Mouse (Mus musculus) hindbrain, embryonic 11.5 days (tissue): ENCODE results near the gene Olfr1255. TPM values are rescaled to one million over a fixed set of nuclear protein-coding genes. Genes with fewer than 3 reads are reported as not detected.
A peak's percentile ranks its signal among the peaks of the same experiment; 100 is the strongest.

ENCODE experiments used
- ATAC-seq: fragments of 200-750 bp; cut with Nextera tagmentation; 2 replicates; pipeline ENCODE4 v1.8.0; 2017; ENCODE audit warnings: mild to moderate bottlenecking, moderate TSS enrichment, moderate library complexity; ENCODE audit not compliant: low FRiP score
- DNase-seq: peaks from one replicate; pipeline ENCODE4 v3.0.0-alpha.2; 2015; ENCODE audit warnings: low spot score
- H3K27ac ChIP-seq: fragments of 300-500 bp; sonication (generic); 2 replicates; pipeline ENCODE4 v1.5.1; 2014; ENCODE audit warnings: mild to moderate bottlenecking, low read depth, low read length
- H3K27me3 ChIP-seq: fragments of 300-500 bp; sonication (generic); 2 replicates; pipeline ENCODE4 v1.6.1; 2014; ENCODE audit warnings: mild to moderate bottlenecking, low read length, moderate library complexity, mixed read lengths; ENCODE audit not compliant: control insufficient read depth, insufficient read depth
- H3K36me3 ChIP-seq: fragments of 300-500 bp; sonication (generic); 2 replicates; pipeline ENCODE4 v1.6.1; 2014; ENCODE audit warnings: mild to moderate bottlenecking, low read length, moderate library complexity, mixed read lengths; ENCODE audit not compliant: control insufficient read depth, insufficient read depth
- H3K4me1 ChIP-seq: fragments of 300-500 bp; sonication (generic); replicated peaks from 2 replicates; pipeline ENCODE4 v1.6.1; 2014; ENCODE audit warnings: low read length, mixed read lengths; ENCODE audit not compliant: control insufficient read depth, insufficient read depth
- H3K4me2 ChIP-seq: fragments of 300-500 bp; sonication (generic); replicated peaks from 2 replicates; pipeline ENCODE4 v1.6.1; 2014; ENCODE audit warnings: mild to moderate bottlenecking, low read depth, low read length
- H3K4me3 ChIP-seq: fragments of 300-500 bp; sonication (generic); 2 replicates; pipeline ENCODE4 v1.5.1; 2014; ENCODE audit warnings: low read depth, low read length
- H3K9ac ChIP-seq: fragments of 300-500 bp; sonication (generic); 2 replicates; pipeline ENCODE4 v1.6.1; 2014; ENCODE audit warnings: low read depth, low read length
- H3K9me3 ChIP-seq: fragments of 300-500 bp; sonication (generic); 2 replicates; pipeline ENCODE4 v1.6.1; 2016; ENCODE audit warnings: low read length; ENCODE audit not compliant: control insufficient read depth
- WGBS: fragments of 180-500 bp; shearing (Covaris S2); extraction: QIAGEN DNeasy Blood & Tissue Kit; methylation state at CpG from one replicate; pipeline ENCODE4 v1.1.7; 2014; 5-methylcytosine and 5-hydroxymethylcytosine counted together
- polyA plus RNA-seq: library from polyadenylated mRNA; unstranded; fragments of >200 nt; fragmentation: Nextera tagmentation; extraction: Ambion mirVana; gene quantifications from 2 replicates; pipeline ENCODE4 v1.2.1, GENCODE M21; 2014

Gene Olfr1255
- polyA plus RNA-seq = not detected in 2 replicates

- H3K9me3 ChIP-seq = no peaks in the 10 kb centered on the region
- no peaks in the 10 kb centered on the region for H3K27me3 ChIP-seq
- no peak for DNase-seq
- H3K4me3 ChIP-seq = no peak within 1 kb of the TSS
- no peak within 1 kb of the TSS for H3K4me2 ChIP-seq
- H3K27ac ChIP-seq = no peak within 1 kb of the TSS
- WGBS = 86% methylated on average over 3 of the region's 3 CpGs
- H3K36me3 ChIP-seq = no peaks in the 10 kb centered on the region
- H3K4me1 ChIP-seq = no peaks in the 10 kb centered on the region
- ATAC-seq = no peak
- no peak within 1 kb of the TSS for H3K9ac ChIP-seq
These were observed at the start of gene Olfr1255 for GRCm38 (mm10) chr2:89811751-89812150. Gene Olfr1255 (plus strand): TSS chr2:89812051.

- DNase-seq = no peak
- no peak within 1 kb of the TSS for H3K4me2 ChIP-seq
- H3K4me1 ChIP-seq = no peaks in the 10 kb centered on the region
- H3K9ac ChIP-seq = no peak within 1 kb of the TSS
- H3K27ac ChIP-seq = no peak within 1 kb of the TSS
- no peaks in the 10 kb centered on the region for H3K9me3 ChIP-seq
- H3K36me3 ChIP-seq = no peaks in the 10 kb centered on the region
- ATAC-seq = no peak
- H3K4me3 ChIP-seq = no peak within 1 kb of the TSS
- no peaks in the 10 kb centered on the region for H3K27me3 ChIP-seq
These were observed 18.3 kb upstream of the Olfr1255 start, which contains the start of gene Olfr1254 for GRCm38 (mm10) chr2:89793519-89793918. Gene Olfr1254 (minus strand): TSS chr2:89793619.

- ATAC-seq (no peak), DNase-seq (no peak)
- Histone ChIP-seq H3K27me3 (no peaks in the 10 kb centered on the region), H3K4me3 (no peak overlapping the region), H3K36me3 (no peaks in the 10 kb centered on the region), H3K9ac (no peak overlapping the region), H3K4me1 (no peaks in the 10 kb centered on the region), H3K4me2 (no peak overlapping the region), H3K27ac (no peak overlapping the region), H3K9me3 (no peaks in the 10 kb centered on the region)
- 88% methylated on average over 3 of the region's 3 CpGs for WGBS
These were observed 12.3 kb upstream of the Olfr1255 start for GRCm38 (mm10) chr2:89799583-89799982.

DNA sequence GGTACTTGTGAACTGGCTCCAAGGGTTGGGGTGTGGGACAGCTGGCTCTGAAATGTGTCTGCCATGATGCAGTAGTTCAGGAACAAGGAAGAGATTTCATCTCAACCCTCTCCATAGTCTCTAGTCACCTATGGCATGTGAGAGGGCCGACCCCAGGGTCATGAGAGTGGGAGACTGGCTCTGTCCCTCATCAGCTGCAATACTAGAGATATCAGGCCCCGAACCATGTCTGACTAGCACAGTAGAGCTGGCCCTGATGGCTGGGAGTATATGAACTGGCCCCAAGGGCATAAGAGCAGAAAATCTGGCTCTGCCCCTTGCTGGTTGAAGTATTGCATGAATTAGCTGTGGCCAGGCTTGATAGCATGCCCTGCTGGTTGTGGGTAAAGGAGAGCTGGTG is 1.1 kb upstream of the Olfr1255 start:
- DNase-seq = no peak
- Histone ChIP-seq H3K9ac (no peak overlapping the region), H3K27ac (no peak overlapping the region), H3K36me3 (no peaks in the 10 kb centered on the region), H3K27me3 (no peaks in the 10 kb centered on the region), H3K4me3 (no peak overlapping the region), H3K4me2 (no peak overlapping the region), H3K9me3 (no peaks in the 10 kb centered on the region), H3K4me1 (no peaks in the 10 kb centered on the region)
- 82% methylated on average over 2 of the region's 2 CpGs for WGBS
- ATAC-seq = peak; percentile 38; the same call in 1 of the 2 replicates

DNA sequence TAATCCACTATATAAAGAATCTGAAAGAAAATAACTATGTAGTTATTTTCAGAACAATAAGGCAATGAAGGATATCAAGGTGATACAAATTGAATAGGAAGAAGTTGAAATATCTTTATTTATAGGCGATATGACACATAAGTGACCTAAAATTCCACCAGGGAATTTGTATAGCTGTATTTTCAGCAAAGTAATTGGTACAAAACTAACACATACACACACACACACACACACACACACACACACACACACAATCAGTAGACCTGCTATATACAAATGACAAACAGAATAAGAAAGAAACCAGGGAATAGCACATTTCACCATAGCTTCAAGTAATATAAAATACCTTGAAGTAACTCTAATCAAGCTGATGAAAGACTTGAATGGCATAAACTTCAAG is 8.4 kb downstream of the Olfr1255 start:
- Histone ChIP-seq H3K36me3 (no peaks in the 10 kb centered on the region), H3K27me3 (no peaks in the 10 kb centered on the region), H3K9me3 (no peaks in the 10 kb centered on the region), H3K4me2 (no peak overlapping the region), H3K9ac (no peak overlapping the region), H3K4me1 (no peaks in the 10 kb centered on the region), H3K27ac (no peak overlapping the region), H3K4me3 (no peak overlapping the region)
- no peak for ATAC-seq
- no peak for DNase-seq
- WGBS = 92% methylated on average over 1 of the region's 1 CpGs

DNA sequence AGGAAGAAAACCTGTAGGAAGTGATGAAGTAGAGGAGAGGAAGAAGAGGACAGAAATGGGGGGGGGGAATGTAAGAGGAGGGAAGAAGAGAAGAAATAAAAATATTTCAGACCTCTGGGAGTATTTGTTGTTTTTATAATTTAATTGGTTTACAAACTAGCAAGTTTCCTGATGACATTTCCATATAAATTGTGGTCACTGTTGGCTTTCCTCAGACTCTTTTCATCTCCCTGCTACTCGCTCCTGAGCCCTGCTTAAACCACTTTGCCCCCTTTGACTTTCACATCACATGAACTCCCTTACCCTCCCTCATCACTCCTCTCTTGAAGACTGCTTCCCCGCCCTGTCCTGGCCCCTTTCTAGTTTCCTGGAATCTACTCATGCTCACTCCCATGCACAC is 29.6 kb downstream of the Olfr1255 start, which contains the start of gene Olfr1256:
Olfr1256 (minus strand) TSS at position 101 of the 400 bp plus-strand sequence.
- Histone ChIP-seq H3K9ac (no peak within 1 kb of the TSS), H3K9me3 (no peaks in the 10 kb centered on the region), H3K4me1 (no peaks in the 10 kb centered on the region), H3K4me2 (no peak within 1 kb of the TSS), H3K4me3 (no peak within 1 kb of the TSS), H3K27me3 (no peaks in the 10 kb centered on the region), H3K36me3 (no peaks in the 10 kb centered on the region), H3K27ac (no peak within 1 kb of the TSS)
- DNase-seq = no peak
- ATAC-seq = no peak
- 60% methylated on average over 2 of the region's 2 CpGs for WGBS

- no peak within 1 kb of the TSS for H3K27ac ChIP-seq
- no peaks in the 10 kb centered on the region for H3K4me1 ChIP-seq
- H3K4me3 ChIP-seq = no peak within 1 kb of the TSS
- DNase-seq = no peak
- ATAC-seq = no peak
- no peak within 1 kb of the TSS for H3K4me2 ChIP-seq
- H3K27me3 ChIP-seq = no peaks in the 10 kb centered on the region
- no peak within 1 kb of the TSS for H3K9ac ChIP-seq
- no peaks in the 10 kb centered on the region for H3K36me3 ChIP-seq
- H3K9me3 ChIP-seq = no peaks in the 10 kb centered on the region
- WGBS = 86% methylated on average over 5 of the region's 5 CpGs
These were observed 36.3 kb downstream of the Olfr1255 start, which contains the start of gene Olfr48 for GRCm38 (mm10) chr2:89848105-89848504. Gene Olfr48 (minus strand): TSS chr2:89848205.

DNA sequence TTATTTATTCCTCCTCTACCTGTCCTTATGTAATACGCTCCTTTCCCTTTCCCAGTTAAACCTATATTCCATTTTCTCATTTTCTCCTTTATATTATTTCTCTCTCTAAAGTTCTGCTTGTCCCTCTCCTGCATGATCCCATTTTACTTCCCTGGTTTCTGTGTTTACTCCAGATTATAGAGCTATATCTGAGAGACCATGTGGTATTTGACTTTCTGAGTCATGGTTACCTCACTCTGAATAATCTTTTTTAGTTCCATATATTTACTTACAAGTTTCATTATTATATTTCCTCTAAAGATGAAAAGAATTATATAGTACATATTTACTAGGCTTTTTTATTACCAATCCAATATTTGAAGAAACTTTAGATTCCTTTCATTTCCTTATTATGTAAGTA is 37.4 kb downstream of the Olfr1255 start:
- no peaks in the 10 kb centered on the region for H3K27me3 ChIP-seq
- no peaks in the 10 kb centered on the region for H3K36me3 ChIP-seq
- no peak overlapping the region for H3K4me2 ChIP-seq
- ATAC-seq (no peak), DNase-seq (no peak)
- no peak overlapping the region for H3K27ac ChIP-seq
- no peak overlapping the region for H3K9ac ChIP-seq
- H3K4me1 ChIP-seq = no peaks in the 10 kb centered on the region
- no peak overlapping the region for H3K4me3 ChIP-seq
- no peaks in the 10 kb centered on the region for H3K9me3 ChIP-seq
- 95% methylated on average over 1 of the region's 1 CpGs for WGBS
